Mouse (Mus musculus): ENCODE results near the gene Tmem209. TPM values are rescaled to one million over a fixed set of nuclear protein-coding genes. Genes with fewer than 3 reads are reported as not detected.
A peak's percentile ranks its signal among the peaks of the same experiment; 100 is the strongest.

Tmem209 gene
- polyA plus RNA-seq, 1 experiment: 33.2 TPM

- Histone ChIP-seq H3K4me3 (ENCODE audit: insufficient read depth, low read length) (no peak overlapping the region), H3K4me1 (ENCODE audit: control insufficient read depth, insufficient read depth, low read length) (no peaks in the 10 kb centered on the region), H3K27ac (ENCODE audit: insufficient read depth, low read length) (no peak overlapping the region)
- TF ChIP-seq POLR2A (IDR thresholded peaks at IDR 0.05; ENCODE audit: extremely low read depth, insufficient read depth, low read length) (no peak), CTCF (IDR thresholded peaks at IDR 0.05; ENCODE audit: extremely low read depth, insufficient read depth, low read length) (no peak)
Observed at GRCm38 (mm10) chr6:30469370-30469769, 40.2 kb downstream of the Tmem209 start.

DNA sequence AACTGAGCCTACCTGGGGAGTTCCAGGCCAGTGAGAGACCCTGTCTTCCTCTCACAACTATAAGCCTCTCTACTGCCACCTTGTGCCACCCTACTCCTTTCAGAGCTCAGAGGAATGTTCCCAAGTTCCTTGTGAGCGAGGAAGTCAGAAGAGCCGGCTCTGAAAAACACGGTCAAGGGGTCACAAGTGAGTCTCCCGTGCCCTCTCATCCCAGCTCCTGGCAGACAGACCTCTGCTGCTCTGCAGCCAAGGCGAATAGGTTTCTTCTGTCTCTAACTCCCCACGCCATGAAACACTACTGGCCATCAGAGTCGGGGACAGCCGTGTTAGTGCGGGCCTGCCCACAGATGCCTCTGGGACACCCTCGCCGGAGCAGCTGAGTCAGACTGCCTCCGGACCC lies 40.9 kb downstream of the Tmem209 start:
- TF ChIP-seq CTCF (IDR thresholded peaks at IDR 0.05; ENCODE audit: extremely low read depth, insufficient read depth, low read length) (peak; percentile 47), POLR2A (IDR thresholded peaks at IDR 0.05; ENCODE audit: extremely low read depth, insufficient read depth, low read length) (no peak)
- Histone ChIP-seq H3K27ac (ENCODE audit: insufficient read depth, low read length) (no peak overlapping the region), H3K4me1 (ENCODE audit: control insufficient read depth, insufficient read depth, low read length) (no peaks in the 10 kb centered on the region), H3K4me3 (ENCODE audit: insufficient read depth, low read length) (no peak overlapping the region)

GRCm38 (mm10) chr6:30468058-30468457 lies 41.5 kb downstream of the Tmem209 start:
- TF ChIP-seq CTCF (IDR thresholded peaks at IDR 0.05; ENCODE audit: extremely low read depth, insufficient read depth, low read length): no peak
- TF ChIP-seq POLR2A (IDR thresholded peaks at IDR 0.05; ENCODE audit: extremely low read depth, insufficient read depth, low read length): no peak
- H3K27ac ChIP-seq (ENCODE audit: insufficient read depth, low read length): no peak overlapping the region

GRCm38 (mm10) chr6:30465586-30465985 lies 44.0 kb downstream of the Tmem209 start:
- no peak overlapping the region for H3K4me3 ChIP-seq (ENCODE audit: insufficient read depth, low read length)
- H3K27ac ChIP-seq (ENCODE audit: insufficient read depth, low read length): no peak overlapping the region
- TF ChIP-seq CTCF (IDR thresholded peaks at IDR 0.05; ENCODE audit: extremely low read depth, insufficient read depth, low read length): no peak
- no peak for TF ChIP-seq POLR2A (IDR thresholded peaks at IDR 0.05; ENCODE audit: extremely low read depth, insufficient read depth, low read length)

More at GRCm38 (mm10) chr6:30468058-30468457, 41.5 kb downstream of the Tmem209 start:
- Histone ChIP-seq H3K4me3 (ENCODE audit: insufficient read depth, low read length) (no peak overlapping the region), H3K4me1 (ENCODE audit: control insufficient read depth, insufficient read depth, low read length) (no peaks in the 10 kb centered on the region)

GRCm38 (mm10) chr6:30462822-30463221 lies 46.8 kb downstream of the Tmem209 start:
- peaks cover 5% of the 10 kb centered on the region for H3K4me1 ChIP-seq (ENCODE audit: control insufficient read depth, insufficient read depth, low read length)
- no peak overlapping the region for H3K27ac ChIP-seq (ENCODE audit: insufficient read depth, low read length)
- TF ChIP-seq CTCF (IDR thresholded peaks at IDR 0.05; ENCODE audit: extremely low read depth, insufficient read depth, low read length): no peak
- no peak for TF ChIP-seq POLR2A (IDR thresholded peaks at IDR 0.05; ENCODE audit: extremely low read depth, insufficient read depth, low read length)
- H3K4me3 ChIP-seq (ENCODE audit: insufficient read depth, low read length): no peak overlapping the region

More at GRCm38 (mm10) chr6:30465586-30465985, 44.0 kb downstream of the Tmem209 start:
- peaks cover under 1% of the 10 kb centered on the region; the same call in 1 of the 2 replicates for H3K4me1 ChIP-seq (ENCODE audit: control insufficient read depth, insufficient read depth, low read length)

DNA sequence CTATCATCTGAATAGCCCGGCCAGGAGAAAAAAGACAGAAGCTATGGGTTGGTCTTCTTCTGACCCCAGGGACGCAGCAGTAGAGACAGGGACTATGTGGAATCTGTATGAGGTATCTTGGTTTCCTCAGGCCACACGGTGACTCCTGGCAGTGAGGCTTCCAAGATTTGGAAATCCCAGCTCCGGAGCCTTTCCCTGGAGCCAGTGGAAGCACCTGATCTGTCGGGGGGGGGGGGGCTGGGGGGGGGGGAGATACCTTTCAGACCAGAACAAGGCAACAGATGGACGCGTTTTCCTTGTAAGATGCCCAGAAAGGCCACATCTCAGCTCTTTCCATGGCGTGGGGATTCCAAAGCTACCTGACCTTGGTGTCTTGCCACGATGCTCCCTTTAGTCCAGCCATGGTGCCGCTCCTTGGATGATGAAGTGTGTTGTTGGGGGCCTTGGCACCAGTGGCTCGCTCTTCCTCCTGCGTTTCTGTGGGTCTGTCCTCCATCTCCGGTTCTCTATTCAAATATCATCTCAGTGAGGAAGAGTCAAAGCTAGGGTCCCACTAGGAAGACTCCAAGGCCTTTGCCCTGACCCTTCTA lies 47.7 kb downstream of the Tmem209 start:
- TF ChIP-seq CTCF (IDR thresholded peaks at IDR 0.05; ENCODE audit: extremely low read depth, insufficient read depth, low read length): no peak
- TF ChIP-seq POLR2A (IDR thresholded peaks at IDR 0.05; ENCODE audit: extremely low read depth, insufficient read depth, low read length): no peak
- Histone ChIP-seq H3K4me3 (ENCODE audit: insufficient read depth, low read length) (no peak overlapping the region), H3K27ac (ENCODE audit: insufficient read depth, low read length) (no peak overlapping the region), H3K4me1 (ENCODE audit: control insufficient read depth, insufficient read depth, low read length) (peaks cover 5% of the 10 kb centered on the region)

- TF ChIP-seq CTCF (IDR thresholded peaks at IDR 0.05; ENCODE audit: extremely low read depth, insufficient read depth, low read length): no peak
- TF ChIP-seq POLR2A (IDR thresholded peaks at IDR 0.05; ENCODE audit: extremely low read depth, insufficient read depth, low read length): peak; percentile 58; the same call in 1 of the 2 replicates
- Histone ChIP-seq H3K4me1 (ENCODE audit: control insufficient read depth, insufficient read depth, low read length) (peaks cover 5% of the 10 kb centered on the region), H3K4me3 (ENCODE audit: insufficient read depth, low read length) (no peak overlapping the region), H3K27ac (ENCODE audit: insufficient read depth, low read length) (peak overlapping the region; percentile 91)
Observed at GRCm38 (mm10) chr6:30460750-30461446, 48.7 kb downstream of the Tmem209 start.

- no peak for TF ChIP-seq POLR2A (IDR thresholded peaks at IDR 0.05; ENCODE audit: extremely low read depth, insufficient read depth, low read length)
- TF ChIP-seq CTCF (IDR thresholded peaks at IDR 0.05; ENCODE audit: extremely low read depth, insufficient read depth, low read length): peak; percentile 60
- peaks cover 5% of the 10 kb centered on the region for H3K4me1 ChIP-seq (ENCODE audit: control insufficient read depth, insufficient read depth, low read length)
- H3K4me3 ChIP-seq (ENCODE audit: insufficient read depth, low read length): 0 out of 2 replicates have a peak overlapping the region, but pooled peaks have one; percentile 6
- peak overlapping the region; percentile 91 for H3K27ac ChIP-seq (ENCODE audit: insufficient read depth, low read length)
Observed at GRCm38 (mm10) chr6:30459811-30460749, 49.5 kb downstream of the Tmem209 start.

Measured in cortical plate, adult 2 months (tissue).